Mouse (Mus musculus): Measurements from ENCODE around the gene Notch2. TPM values are rescaled to one million over a fixed set of nuclear protein-coding genes. Genes with fewer than 3 reads are reported as not detected.
"Not testable (repeated sequence)": the region's sequence is repeated elsewhere in the genome, so short reads cannot be mapped to it uniquely, and the experiment has no call there.

Notch2 gene
- total RNA-seq, 2 experiments from 2014 or later: 11.0 to 16.3 TPM

DNA sequence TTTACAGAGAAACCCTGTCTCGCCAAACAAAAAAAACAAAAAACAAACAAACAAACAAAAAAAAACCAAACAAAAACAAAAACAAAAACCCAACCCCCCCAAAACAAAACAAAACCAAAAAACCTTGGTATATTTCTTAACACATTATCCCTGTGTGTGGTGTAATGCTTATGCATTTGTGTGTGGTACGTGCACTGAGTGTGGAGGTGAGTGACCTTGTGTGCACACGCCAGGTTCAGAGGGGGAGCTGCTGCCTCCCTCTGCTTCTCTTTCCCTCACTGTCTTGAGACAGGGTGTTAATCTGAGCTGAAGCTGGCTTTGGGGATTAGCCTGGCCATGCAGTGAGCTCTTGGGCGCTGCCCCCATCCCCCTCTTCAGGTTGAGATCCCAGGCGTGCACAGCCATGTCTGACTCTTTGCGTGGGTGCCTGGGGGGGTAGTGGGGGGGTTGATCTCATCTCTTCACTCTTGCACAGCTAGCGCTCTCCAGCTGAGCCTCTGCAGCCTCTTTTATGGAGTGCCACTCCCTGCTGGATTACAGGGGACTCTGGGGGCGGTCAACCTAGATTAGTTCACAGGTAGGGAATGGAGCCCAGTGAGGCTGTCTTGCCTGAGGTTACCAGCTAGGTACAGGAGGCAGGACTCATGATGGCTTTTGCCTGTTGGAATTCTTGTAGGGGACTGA is 32.3 kb downstream of the Notch2 start:
- ATAC-seq (replicated peaks; ENCODE audit: low FRiP score, poor library complexity, severe bottlenecking): 0 out of 2 replicates have a peak, but pooled peaks have one; percentile 18

- ATAC-seq (replicated peaks; ENCODE audit: low FRiP score, poor library complexity, severe bottlenecking): peak; percentile 83
Observed at GRCm38 (mm10) chr3:98046305-98046704, 33.0 kb downstream of the Notch2 start.

GRCm38 (mm10) chr3:98049671-98050070 is 36.3 kb downstream of the Notch2 start:
- ATAC-seq (replicated peaks; ENCODE audit: low FRiP score, poor library complexity, severe bottlenecking): no peak

DNA sequence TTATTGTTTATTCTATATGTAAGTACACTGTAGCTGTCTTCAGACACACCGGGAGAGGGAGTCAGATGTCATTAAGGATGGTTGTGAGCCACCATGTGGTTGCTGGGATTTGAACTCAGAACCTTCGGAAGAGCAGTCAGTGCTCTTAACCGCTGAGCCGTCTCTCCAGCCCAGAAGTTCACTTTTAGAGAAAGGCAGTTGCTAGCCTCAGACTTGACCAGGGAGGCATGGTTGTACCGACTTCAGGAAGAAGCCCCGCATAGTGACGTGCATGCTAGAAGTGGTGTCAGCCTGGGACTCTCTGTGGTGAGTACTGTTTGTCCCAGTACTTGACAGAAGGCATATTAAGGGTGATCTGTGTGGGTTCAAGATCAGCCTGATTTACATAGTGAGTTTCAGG is 36.8 kb downstream of the Notch2 start:
- ATAC-seq (replicated peaks; ENCODE audit: low FRiP score, poor library complexity, severe bottlenecking): not testable (repeated sequence)

DNA sequence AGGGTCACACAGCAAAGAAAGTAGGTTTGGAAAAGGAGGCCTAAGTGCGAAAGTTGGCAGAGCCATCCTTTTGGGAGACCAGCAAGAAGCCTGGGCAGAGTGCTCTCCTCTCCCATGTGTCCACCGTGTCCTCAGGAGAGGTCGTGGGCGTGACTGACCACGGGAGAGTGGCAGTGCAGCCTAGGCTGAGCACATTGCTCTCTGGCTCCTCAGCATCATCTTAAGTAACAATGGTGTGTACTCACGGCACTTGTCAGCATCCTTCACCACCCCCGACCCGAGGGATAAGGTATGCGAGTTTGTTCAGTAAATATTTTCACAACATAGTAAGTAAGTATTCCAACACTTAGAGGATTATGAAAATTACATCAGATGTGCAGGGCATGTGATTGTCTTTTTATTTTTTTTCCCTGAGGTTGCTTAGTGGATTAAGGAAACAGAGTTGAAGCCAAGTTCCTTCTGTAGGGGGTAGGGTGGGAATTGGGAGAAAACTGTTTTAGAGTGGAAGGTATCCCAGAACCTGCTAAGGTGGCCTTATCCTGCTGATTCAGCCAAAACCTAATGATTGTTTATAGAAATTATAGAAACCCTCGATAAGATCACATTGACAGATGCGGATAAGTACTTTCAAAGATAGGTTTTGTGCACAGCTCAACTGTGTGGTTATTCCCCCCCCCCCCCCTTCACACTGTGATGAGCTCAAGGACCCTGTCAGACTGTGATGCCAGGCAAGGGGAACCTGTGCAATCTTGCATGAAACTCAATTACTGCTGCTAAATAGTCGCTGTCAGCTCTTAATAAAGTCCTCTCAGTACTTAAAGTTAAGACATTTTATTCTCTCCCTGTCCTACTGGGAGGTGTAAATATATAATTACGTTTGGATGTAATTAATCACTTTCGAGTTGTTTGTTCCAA is 37.4 kb downstream of the Notch2 start:
- ATAC-seq (replicated peaks; ENCODE audit: low FRiP score, poor library complexity, severe bottlenecking): no peak

GRCm38 (mm10) chr3:98051407-98051968 is 38.2 kb downstream of the Notch2 start:
- no peak for ATAC-seq (replicated peaks; ENCODE audit: low FRiP score, poor library complexity, severe bottlenecking)

GRCm38 (mm10) chr3:98052507-98053430 is 39.4 kb downstream of the Notch2 start:
- no peak for ATAC-seq (replicated peaks; ENCODE audit: low FRiP score, poor library complexity, severe bottlenecking)

- no peak for ATAC-seq (replicated peaks; ENCODE audit: low FRiP score, poor library complexity, severe bottlenecking)
Observed at GRCm38 (mm10) chr3:98053817-98054216, 40.5 kb downstream of the Notch2 start.

DNA sequence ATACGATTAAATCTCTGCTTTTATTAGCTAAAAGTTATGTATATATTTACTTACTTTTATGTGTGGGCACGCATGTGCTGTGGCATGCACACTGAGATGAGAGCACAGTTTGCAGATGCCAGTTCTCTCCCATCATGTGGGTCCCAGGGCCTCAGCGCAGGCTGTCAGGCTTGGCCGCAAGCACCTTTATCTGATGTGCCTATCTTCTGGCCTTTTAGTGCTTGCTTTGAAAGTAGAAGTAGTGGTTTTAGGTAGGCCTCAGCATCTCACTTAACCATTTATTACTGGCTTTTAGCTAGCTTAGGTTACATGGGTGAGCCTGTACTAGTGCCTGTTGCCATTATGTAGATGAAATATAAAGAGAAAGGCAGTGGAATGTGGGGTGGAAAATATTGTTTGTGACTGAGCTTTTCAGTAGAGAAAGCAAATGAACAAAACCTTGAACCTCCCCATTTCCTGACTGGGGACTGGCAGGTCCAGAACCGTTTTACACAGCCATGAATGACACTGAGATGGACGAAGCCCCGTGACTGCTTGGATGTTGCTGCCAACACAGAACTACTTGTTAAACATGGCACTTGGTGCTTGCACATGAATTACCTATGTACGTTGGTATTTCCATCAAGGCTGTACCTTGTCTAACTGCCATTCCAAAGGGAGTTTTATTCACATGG is 41.1 kb downstream of the Notch2 start:
- no peak for ATAC-seq (replicated peaks; ENCODE audit: low FRiP score, poor library complexity, severe bottlenecking)

DNA sequence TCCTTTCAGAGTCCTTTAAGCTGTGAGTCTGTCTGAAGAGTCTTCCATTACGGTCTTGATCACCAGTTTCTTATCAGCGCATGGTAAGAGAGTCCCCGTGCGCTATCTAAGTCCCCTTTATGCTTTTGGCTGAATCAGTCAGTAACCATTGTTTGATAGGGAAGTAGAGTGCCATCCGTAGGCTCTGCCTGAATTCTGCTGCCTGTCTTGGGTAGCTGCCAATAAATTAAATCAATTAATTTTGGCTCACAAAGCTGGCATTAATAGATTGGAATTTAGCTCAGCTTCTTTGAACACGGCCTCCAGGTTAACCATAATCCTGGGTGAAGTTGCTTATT is 41.6 kb downstream of the Notch2 start:
- no peak for ATAC-seq (replicated peaks; ENCODE audit: low FRiP score, poor library complexity, severe bottlenecking)

- no peak for ATAC-seq (replicated peaks; ENCODE audit: low FRiP score, poor library complexity, severe bottlenecking)
Observed at GRCm38 (mm10) chr3:98055808-98056728, 42.7 kb downstream of the Notch2 start.

DNA sequence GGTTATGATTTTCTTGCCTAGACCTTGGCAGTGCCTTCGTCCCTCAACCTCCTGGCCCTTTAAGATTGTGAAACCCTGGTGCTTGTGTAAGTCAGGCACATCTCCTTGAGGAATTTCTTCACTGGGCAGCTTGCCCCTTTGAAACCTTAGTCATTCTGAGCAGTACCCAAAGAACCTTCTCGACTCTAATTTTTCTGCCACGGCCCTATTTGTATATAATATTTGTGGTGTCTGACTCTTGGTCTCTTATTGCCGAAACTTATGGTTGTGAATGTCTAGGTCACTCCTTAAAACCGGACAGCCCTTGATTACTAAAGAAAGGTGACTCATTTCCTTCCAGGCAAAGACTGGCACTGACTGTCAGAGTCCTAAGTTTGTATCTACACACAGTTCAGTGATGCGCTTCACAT is 43.6 kb downstream of the Notch2 start:
- no peak for ATAC-seq (replicated peaks; ENCODE audit: low FRiP score, poor library complexity, severe bottlenecking)

DNA sequence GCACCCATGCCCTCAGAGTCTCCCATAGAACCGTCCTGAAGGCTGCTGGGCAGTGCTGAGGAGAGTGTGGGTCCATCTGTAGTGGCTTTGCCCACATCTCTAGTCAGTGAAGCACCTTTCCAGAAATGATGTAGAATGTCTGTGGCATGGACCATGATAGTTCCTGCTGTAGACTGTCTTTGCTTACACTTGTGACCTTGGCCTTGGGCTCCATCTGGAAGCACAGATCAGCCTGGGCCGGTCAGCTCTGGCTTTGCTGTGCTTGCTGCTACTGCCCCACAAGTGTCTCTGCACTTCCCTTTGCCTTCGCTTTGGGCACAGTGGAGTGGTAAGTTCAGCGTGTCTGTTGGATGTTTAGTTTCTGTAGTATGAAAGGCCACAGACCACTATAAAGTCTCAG is 45.7 kb downstream of the Notch2 start:
- ATAC-seq (replicated peaks; ENCODE audit: low FRiP score, poor library complexity, severe bottlenecking): no peak

DNA sequence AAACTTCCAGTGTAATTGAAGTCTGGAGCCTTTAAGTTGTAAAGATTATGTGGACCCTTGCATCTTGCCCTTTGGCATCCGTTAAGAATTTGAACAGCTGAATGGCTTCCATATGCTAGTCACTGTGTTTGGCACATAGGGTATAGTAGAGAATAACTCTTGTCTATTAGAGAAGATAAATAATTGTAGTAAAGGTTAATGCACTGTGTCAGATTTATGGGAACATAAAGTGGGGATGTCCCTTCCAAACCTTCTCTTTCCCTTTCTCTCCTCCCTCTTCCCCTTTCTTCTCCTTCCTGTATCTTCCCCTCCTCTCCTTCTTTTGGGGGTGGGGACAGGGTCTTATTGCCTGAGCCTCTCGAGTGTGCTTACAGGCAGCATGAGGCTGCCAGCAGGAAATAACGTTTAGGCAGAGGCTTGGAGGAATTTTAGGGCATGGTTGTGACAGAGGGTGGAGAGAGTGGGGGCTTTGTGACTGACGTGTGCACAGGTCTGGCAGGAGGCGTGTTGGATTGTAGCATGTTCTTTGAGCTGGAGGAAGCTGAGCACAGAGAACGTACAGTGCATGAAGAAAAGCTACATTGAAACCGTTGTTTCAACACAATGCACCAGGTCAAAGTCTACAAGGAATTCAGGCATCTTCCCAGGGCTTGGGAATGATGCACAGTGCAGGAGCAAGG is 47.8 kb downstream of the Notch2 start:
- no peak for ATAC-seq (replicated peaks; ENCODE audit: low FRiP score, poor library complexity, severe bottlenecking)

- ATAC-seq (replicated peaks; ENCODE audit: low FRiP score, poor library complexity, severe bottlenecking): peak; percentile 47
Observed at GRCm38 (mm10) chr3:98061661-98062330, 48.5 kb downstream of the Notch2 start.

GRCm38 (mm10) chr3:98062591-98063185 is 49.4 kb downstream of the Notch2 start:
- ATAC-seq (replicated peaks; ENCODE audit: low FRiP score, poor library complexity, severe bottlenecking): peak; percentile 35

All from erythroid progenitor cell, adult 5-6 weeks (primary cell).